Mouse (Mus musculus): ENCODE results near the gene Ret. TPM values are rescaled to one million over a fixed set of nuclear protein-coding genes. Genes with fewer than 3 reads are reported as not detected.

The Ret gene
- total RNA-seq (2021) (1 to 10 TPM; 2.3 to 4.0 TPM), polyA plus RNA-seq (2012; rRNA removed) (1.8 and 2.3 TPM in 2 replicates)
- long read RNA-seq, full-length matches to known transcripts = 1 of 2 reads
- long read RNA-seq, partial matches to known transcripts = 1 of 2 reads
- long read RNA-seq, other reads (novel, unspliced or antisense) = 0 of 2 reads

DNA sequence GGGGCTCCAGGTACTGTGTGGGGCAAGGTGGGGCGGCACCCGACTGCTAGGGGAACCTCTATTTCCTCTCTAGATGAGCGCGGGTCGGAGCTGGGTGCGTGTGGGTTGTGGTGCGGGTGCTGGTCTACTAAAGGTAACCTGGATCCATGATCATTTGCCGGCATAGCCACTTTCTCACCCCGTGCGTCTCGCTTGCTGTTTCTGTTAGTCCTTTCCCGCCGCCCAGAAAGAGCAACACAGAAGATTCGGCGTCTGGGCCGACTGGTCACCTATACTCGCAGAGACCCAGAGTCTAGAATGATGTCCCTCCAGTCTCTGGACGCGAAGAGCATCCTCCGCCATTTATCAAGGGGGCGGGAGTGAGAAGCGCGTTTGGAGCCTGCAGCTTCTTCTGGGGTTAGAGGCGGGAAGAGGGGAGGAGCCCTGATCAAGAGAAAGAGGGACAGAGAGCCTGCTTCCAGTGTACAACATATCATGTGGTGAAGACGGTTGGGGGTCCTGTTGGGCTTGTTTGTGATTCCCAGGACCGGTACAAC lies at the start of gene Ret:
Ret (minus strand) TSS at position 279 of the 536 bp plus-strand sequence.
- no peak for DNase-seq

DNA sequence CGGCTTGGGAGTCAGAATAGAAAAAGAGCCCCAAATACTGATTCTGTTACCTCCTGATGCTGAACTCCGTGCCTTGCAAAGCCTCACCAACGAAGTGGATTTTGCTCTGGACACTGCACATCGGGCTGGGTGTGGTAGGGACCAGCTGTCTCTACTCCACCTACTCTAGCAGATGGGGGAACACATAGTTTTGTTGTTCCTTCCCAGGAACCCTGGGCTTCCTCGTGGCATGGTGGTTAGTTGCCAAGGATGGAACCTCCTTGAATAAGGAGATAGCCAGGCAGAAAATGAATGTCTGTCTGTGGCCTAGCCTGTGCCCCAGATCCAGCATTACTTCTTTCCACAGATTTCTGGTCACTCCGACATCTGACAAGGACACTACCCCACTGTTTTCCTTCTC lies 49.6 kb upstream of the Ret start:
- DNase-seq = no peak

DNA sequence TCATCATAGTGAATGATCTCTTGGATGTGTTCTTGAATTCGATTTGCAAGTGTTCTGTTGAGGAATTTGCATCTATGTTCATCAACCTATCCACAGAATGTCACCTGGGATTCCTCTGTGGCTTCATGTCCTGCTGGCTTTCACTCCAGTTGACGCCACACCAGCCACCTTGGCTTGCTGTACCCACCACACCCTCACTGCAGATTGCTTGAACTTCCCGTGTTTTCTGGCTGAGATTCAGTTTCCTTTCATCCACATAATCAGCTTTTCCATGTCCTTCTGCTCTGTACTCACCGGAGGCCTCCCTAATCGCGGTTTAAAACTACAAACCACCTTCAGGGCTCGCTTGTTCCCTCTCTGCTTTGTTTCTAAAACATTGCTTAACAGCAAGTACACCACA lies 46.6 kb upstream of the Ret start:
- no peak for DNase-seq

DNA sequence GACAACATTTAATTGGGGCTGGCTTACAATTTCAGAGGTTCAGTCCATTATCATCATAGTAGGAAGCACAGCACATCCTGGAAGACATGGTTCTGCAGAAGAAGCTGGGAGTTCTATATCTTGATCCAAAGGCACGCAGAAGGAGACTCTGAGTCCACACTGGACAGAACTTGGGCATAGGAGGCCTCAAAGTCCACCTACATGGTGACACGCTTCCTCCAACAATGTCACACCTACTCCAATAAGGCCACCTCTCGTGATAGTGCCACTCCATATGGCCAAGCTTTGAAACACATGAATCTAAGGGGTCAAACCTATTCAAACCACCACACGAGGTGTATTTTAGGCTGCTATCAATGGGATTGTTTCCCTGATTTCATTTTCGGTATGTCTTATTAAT lies 45.4 kb upstream of the Ret start:
- DNase-seq = no peak

DNA sequence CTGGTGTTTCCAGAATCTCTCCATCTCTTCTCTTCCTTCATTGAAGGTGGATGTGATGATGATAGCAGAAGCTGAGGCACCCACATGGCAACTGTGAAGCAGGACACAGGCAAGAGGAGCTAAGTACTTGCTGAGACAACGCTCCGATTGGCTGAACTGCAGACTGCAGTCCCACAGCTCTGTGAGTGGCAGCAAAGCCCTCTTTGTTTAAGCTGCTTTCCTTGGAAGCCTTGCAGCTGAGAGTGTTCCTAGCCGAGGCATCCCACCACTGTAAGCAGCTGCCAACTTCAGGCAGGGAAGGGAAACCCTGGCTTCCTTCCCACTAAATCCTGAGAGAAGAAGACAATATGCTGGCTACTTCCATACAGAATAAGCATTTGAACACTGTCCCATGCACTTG lies 28.6 kb upstream of the Ret start:
- no peak for DNase-seq

DNA sequence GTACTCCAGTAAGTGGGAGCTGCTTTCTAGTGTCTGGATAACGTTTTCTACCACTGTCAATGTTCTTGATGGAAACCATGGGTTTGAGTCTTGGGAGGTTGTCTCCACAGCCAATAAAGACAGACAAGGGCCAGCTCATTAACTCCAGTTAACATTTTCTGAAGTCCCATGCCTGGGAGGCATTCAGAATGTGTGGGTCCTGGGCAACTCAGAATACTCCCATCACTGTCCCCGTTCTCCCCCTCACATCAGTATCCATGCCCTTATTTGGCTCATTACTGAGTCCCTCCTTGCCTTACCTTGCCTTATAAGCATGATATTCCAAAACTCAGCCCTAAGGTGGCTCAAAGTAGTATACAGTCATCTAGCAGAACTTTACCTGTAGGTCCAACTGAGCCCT lies 25.0 kb upstream of the Ret start:
- no peak for DNase-seq

DNA sequence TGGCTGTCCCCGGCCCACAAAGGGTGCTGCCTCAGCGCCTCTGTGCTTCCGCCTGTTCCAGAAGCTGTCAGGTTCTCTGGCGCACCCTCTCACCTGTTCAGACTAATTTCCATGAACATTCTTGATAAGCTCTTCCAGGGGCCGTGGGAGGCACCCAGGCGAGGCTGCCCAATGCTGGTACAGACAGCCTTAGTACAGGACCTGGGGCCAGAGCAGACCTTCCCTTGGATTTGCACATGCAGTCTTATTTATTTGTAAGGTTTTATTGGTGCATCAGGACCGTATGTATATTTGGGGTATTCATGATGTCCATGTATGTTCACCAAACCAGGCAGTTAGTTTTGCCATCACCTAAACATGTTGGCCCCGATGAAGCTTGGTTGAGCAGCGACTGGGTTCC lies 18.2 kb upstream of the Ret start:
- DNase-seq = no peak

DNA sequence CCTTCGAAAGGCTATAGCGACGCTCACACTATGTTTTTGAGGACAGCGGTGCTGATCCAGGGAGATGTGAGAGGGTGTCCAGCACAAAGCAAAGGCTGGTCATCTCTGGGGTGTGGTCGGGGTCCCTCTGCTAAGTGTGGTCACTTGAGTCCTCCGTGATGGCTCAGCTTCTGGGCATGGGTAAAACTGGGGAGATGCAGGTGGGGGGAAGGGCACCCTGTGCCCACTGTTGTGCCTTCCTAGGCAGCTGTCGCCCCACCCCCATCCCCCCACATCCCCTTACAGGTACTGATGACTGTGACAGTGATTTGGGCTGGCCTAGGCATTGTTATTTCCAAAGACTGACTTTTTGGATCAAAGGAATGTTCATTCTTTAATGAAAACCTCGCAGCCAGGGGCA lies 10.8 kb upstream of the Ret start:
- DNase-seq = no peak

DNA sequence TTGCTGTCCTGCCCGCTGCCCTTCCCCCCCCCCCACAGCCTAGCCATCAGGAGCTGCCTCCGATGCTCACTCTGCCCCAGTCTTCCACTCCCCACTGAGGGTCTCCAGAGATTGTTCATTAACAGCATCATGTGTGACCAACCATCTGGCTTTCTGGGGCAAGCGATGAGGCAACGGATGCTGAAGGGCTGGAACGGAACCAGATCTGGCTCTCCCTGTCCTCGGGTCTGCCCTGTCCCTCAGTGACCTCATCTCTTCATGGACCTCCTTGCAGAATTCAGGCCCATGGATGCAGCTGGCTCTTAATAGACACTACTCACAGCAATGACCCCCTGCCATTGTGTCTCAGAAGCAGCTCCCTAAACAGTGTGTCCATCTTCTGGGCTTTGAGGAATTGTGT lies 8.9 kb upstream of the Ret start:
- DNase-seq = no peak

DNA sequence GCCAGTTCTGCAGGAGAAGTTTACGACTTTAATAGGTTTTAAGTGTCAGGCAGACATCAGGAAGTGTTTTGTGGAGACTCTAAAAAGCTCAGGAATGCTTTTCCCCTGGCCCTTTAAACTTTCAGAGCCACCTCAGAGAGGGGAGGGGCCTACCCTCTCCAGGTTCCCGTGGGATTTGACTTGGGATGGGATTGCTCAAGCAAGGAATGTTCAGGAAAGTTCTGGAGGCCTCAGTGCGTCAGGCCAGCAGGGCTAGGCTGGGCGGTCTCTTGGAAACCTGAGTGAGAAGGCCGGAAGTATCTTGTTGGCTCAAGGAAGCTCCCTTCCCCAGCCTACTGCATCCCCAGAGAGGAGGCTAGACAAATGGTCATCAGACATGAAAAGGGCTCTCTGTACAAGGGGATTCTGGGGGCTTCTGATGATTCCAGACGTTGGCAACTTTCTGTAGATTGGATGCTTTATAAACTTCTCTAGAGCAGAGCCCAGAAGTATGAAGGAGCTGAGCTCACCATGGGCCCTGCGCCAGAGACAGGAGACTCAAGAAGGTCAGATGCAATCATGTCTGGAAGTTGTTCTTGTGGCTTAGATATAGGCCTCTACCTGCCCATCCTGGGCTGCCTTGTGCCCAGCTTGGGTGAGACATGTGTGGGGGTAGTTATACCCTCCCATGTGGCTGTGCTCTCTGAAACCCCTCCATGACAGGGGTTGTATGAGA lies 7.8 kb upstream of the Ret start:
- no peak for DNase-seq

DNA sequence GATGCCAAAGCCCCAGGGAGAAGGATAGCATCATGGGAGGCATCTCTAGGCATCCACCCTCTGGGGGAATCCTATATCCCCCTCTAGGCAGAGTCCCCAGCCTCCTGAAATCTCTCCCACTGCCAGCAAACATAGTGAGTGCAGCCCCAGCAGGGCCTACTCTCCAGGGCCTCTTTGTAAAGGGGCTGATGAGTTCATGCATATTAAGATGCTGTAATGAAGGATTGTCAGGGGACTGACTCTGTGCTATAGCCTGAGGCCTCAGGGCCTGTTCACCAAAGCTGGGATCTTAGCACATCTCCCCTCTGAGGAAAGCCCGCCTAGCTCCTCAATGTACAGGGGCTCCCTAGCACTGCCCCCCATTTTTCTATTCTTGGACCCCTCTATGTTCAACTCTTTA lies 6.6 kb upstream of the Ret start:
- no peak for DNase-seq

DNA sequence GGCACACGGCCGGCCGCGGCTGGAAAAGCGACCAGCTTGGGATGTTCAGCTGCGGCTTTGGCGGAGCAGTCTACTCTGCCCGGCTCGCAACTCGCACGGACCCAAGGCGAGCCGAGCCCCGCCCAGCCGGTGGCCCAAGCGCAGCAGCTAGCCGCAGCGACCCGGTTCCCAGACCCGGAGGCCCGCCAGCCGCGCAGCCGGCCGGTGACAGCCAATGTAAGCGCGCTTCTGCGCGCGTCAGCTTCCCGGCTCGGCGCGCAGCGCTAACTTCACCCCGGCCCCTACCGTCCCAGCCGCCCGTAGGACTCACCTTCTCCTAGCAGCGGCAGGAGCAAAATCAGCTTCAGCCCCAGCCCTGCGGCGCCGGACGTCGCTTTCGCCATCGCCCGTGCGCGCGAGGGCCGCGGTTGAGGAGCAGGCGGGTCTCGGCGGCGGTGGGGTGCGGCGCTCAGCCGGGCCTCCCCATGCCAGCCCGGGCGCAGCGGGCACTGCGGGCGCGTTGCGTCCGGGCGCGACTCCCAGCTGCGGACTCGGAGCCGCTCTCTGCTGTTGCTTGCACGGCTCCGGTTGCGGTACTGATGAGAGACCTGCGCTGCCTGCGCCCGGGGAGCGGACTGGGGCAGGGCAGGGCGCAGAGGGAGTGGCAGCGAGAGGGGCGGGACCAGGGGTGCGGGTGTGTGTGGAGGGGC lies 623 bp downstream of the Ret start:
- peak; percentile 65 for DNase-seq

DNA sequence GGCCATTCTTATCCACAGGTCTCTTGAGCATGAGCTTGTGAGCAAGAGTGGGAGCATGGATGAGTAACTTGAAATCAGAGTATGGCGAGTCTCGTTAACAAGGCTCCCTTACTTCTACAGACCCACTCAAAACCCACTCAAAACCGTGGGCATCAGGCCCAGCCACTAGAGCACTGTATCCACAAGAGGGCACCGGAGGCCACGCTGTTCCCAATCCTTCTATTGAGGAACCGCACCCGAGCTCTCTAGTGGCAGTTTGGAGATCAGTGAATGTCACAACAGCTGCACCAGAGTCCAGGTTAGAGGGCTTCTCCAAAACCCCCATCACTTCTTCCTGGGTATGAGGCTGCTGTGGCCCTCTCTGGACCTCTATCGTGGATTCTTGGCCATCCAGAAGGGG lies 2.4 kb downstream of the Ret start:
- peak; percentile 32 for DNase-seq

DNA sequence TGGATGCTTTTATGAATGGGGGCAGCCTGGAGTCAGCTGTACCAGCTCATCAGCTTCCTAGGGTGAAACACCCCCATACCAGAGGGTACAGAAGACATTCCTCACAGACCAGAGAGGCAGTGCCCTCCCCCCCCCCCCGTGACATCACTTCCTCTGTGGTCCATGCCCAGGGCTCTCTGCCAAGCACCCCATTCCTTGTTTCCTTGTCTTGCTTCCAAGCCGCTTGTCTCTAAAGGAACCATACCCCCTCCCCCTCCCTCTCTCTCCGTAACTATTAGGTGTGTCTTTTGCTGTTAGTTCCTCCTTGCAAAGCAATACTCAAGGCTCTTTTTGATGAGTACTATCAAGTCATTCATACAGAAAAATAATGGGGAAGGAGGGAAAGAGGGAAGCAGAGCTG lies 4.6 kb downstream of the Ret start:
- no peak for DNase-seq

DNA sequence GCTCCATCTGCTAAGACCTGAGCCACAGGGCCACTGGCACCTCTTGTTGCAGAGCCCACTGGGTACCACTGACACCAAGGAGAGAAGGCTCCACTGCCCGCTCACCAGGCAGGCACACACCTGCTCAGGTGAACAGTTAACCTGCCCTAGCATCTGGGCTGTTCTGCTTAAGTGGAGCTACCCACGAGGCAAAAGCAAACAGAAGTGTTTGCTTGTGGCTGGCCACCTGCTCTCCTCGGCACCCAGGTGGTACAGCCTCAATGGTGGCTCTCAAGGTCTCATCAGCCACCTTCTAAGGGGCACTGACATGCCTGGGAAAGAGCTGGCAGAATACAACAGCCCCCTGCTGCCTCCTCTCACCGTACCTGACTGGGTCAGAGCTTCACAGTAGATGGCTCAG lies 5.3 kb downstream of the Ret start:
- DNase-seq = no peak

DNA sequence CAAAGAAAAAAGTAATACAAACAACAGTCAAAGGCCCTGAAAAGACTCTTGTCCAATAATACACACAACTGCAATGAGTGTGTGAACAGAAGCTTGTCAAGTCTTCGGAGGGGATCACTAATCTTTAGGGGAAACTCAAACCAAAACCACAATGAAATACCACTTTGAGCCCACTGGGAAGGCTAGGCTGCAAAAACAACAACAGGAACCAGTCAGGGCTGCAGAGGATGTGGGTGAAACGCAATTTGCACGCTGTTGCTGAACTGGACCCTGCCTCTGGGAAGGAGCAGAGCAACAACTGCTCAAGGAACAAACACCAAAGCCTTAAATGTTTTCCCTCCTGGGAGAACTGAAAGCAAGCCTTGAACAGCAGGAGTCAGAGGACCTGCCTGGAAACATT lies 7.8 kb downstream of the Ret start:
- DNase-seq = no peak

DNA sequence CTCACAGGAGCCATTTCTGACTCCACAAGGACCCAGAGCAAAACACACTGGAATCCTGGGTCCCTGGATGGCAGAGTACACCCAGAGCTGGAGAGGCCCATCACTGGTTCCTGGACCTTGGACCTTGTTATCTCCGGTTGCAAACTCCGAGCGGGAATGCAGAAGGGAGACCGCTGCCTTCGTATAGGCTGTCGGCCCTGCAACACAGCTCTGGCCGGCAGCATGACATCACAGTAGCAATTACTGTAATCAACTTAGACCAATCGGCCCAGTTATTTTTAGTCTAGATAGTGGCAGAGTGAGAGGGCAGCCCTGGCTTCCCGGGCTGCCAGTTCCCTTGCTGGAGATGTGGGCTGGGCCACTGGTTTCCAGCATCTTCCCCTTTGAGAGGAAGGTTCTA lies 8.9 kb downstream of the Ret start:
- DNase-seq = no peak

DNA sequence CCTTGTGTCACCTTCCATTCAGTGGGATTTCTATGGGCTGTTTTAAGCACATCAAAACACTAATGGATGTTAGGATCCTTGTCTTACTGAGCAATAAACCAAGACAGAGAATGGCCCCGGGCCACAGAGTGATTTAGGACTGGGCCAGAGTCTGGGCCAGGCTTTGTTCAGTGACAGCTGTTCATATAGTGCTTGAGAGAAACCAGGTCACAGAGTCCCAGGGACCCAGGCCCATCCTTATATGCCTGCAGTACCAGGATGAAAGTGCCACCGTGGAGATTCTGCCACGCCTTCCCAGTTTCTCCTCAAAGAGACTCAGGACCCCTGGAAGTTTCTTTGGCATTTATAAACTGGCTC lies 10.3 kb downstream of the Ret start:
- no peak for DNase-seq

DNA sequence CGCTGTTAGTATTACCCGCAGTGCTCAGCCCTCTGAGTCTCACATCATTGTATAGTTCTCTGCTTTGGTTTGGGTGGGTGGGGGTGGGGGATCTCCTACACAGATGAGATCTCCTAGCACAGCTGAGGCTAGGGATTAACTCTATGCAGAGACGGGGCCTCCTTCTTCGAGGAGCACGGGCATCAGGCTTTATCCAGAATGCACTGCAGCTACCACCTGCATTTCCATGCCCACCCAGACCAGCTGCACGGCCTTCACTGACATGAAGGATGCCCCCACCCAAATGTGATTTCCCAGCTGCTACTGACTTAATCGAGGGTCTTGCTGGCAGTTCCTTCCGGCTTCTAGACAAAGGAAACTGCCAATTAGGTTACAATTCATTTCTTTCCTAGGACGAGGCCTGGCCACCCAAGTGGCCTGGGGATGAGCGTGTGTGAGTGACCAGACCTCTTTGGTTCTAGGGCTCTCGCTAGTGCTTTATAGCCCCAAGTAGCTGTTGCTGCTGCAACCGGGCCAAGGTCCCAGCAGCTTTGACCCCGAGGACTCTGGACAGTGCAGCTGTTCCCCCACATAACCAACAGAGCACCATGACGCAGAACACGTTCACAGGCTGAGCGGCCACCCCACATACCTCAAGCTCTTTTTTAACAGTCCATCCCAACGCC lies 10.8 kb downstream of the Ret start:
- no peak for DNase-seq

DNA sequence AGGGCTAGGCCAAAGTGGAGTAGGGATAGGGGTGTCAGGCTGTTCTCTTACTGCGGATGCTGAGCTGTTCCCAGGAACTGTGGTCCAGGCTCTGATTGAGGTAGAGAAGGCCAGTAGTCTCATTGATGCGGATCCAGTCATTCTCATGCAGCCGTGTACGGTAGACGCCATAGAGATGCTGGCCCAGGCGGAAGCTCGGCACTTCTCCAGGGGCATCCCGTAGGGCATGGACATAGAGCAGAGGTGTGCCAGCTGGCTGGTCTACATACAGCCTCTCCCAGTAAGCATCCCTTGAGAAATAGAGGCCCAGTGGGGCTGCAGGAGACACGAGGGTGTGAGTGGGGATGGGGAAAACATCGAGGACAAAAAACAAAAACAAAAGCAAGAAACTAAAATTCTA lies 13.4 kb downstream of the Ret start:
- peak; percentile 14 for DNase-seq

DNA sequence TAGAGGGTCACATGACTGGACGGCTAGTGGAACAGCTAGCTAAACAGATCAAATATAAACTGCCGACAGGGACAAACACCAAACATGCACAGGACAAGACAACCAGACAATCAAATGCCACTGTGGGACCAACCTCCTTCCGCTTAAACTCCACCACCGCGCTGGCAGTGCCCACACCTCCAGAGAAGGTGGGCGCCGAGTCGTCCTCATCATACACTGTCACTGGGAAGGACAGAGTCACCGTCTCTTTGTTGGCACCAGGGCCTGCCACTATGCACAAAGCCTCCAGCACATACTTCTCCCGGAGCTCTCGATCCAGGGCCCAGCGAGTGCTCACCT lies 17.5 kb downstream of the Ret start:
- no peak for DNase-seq

DNA sequence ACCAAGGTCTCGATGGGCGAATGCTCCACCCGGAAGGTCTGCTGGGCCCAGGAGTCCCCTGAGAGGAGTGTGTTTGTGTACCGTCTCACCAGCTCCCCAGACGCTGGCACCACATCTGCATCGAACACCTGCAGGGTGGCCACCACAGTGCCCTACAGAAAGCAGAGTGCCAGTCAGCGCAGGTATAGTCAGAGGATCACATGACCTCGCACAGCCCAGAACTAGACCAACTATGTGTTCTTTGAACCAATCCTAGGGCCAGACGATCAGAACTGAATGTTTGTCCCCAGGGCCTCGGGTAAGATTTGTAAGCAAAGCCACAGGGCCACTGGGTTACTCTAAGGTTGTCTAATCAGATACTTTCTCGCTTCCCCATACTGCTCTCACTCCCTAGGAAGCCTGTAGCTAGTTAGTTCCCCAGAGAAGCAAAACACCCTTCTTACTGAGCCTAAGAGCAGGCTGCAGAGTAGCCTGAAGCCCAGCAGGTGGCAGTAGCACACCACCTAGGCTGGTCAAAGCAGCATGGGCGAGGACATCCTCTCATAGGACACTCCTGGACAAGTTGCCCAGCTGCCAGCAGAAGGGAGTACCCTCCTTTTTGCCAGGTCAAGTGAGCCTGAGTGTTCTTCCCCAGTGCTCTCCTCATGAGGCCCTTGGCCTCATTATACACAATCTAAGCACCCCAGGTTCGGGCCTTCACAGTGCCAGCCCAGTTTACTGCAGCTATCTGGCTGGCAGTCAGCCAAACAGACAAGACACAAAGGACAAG lies 18.0 kb downstream of the Ret start:
- DNase-seq = peak; percentile 77

DNA sequence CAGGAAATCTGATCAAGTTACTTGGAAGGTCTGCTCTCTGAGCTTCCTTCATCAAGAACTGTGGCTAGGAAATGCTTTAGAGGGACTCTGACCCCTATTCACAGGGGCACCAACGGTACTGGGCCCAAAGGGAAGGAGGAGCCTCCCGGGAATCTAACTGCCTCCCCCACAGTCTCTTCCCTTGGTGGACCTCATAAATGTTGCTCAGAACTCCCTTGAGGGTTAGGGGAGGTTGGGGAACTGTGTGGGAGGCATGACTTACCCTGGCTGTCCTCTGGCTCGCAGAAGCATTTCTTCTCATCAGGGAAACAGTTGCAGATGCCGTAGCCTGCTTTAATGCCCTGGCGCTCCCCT lies 23.6 kb downstream of the Ret start:
- no peak for DNase-seq
